Mouse (Mus musculus): ENCODE measurements around the gene Lypd4. TPM values are rescaled to one million over a fixed set of nuclear protein-coding genes. Genes with fewer than 3 reads are reported as not detected.

Lypd4 gene
- polyA plus RNA-seq, 1 experiment from 2014 or later: not detected

Other genes starting within 250 kb of the Lypd4 start
- 0.05 TPM in 1 of 2 replicates, not detected in the other for gene Lypd3, start 233.4 kb downstream of the Lypd4 start, polyA plus RNA-seq (2015; fragmentation: Nextera tagmentation; extraction: Ambion mirVana)
- gene Tex101, start 193.3 kb downstream of the Lypd4 start, polyA plus RNA-seq (2015; fragmentation: Nextera tagmentation; extraction: Ambion mirVana): not detected in 2 replicates
- gene BC049730, start 160.7 kb downstream of the Lypd4 start, polyA plus RNA-seq (2015; fragmentation: Nextera tagmentation; extraction: Ambion mirVana): not detected in 2 replicates
- gene Gm4763, start 143.0 kb downstream of the Lypd4 start, polyA plus RNA-seq (2015; fragmentation: Nextera tagmentation; extraction: Ambion mirVana): not detected in 2 replicates
- gene Cd177, start 109.6 kb downstream of the Lypd4 start, polyA plus RNA-seq (2015; fragmentation: Nextera tagmentation; extraction: Ambion mirVana): 13.6 and 18.1 TPM in 2 replicates
- 3.1 and 3.5 TPM in 2 replicates for gene Ceacam10, start 92.7 kb downstream of the Lypd4 start, polyA plus RNA-seq (2015; fragmentation: Nextera tagmentation; extraction: Ambion mirVana)
- gene Gm9844, start 7.7 kb downstream of the Lypd4 start, polyA plus RNA-seq (2015; fragmentation: Nextera tagmentation; extraction: Ambion mirVana): 1.2 and 1.4 TPM in 2 replicates
- gene Dmrtc2, start 116 bp upstream of the Lypd4 start, polyA plus RNA-seq (2015; fragmentation: Nextera tagmentation; extraction: Ambion mirVana): not detected in 2 replicates
- 1,002 and 1,147 TPM in 2 replicates for gene Rps19, start 14.4 kb upstream of the Lypd4 start, polyA plus RNA-seq (2015; fragmentation: Nextera tagmentation; extraction: Ambion mirVana)
- gene Cd79a, start 27.4 kb upstream of the Lypd4 start, polyA plus RNA-seq (2015; fragmentation: Nextera tagmentation; extraction: Ambion mirVana): 10.5 and 13.9 TPM in 2 replicates
- 35.1 and 38.0 TPM in 2 replicates for gene Arhgef1, start 33.0 kb upstream of the Lypd4 start, polyA plus RNA-seq (2015; fragmentation: Nextera tagmentation; extraction: Ambion mirVana)
- not detected in 2 replicates for gene Gm4881, start 74.6 kb upstream of the Lypd4 start, polyA plus RNA-seq (2015; fragmentation: Nextera tagmentation; extraction: Ambion mirVana)
- gene Rabac1, start 102.8 kb upstream of the Lypd4 start, polyA plus RNA-seq (2015; fragmentation: Nextera tagmentation; extraction: Ambion mirVana): 56.4 and 58.7 TPM in 2 replicates
- 0.95 and 1.1 TPM in 2 replicates for gene Atp1a3, start 136.0 kb upstream of the Lypd4 start, polyA plus RNA-seq (2015; fragmentation: Nextera tagmentation; extraction: Ambion mirVana)
- 0.76 and 0.92 TPM in 2 replicates for gene Grik5, start 202.4 kb upstream of the Lypd4 start, polyA plus RNA-seq (2015; fragmentation: Nextera tagmentation; extraction: Ambion mirVana)
- gene Zfp574, start 202.6 kb upstream of the Lypd4 start, polyA plus RNA-seq (2015; fragmentation: Nextera tagmentation; extraction: Ambion mirVana): 8.1 and 10.4 TPM in 2 replicates

All from liver, embryonic 16.5 days (tissue).